In genomic region chr9:63965579-63965981, GRCm38 (mm10) we compare ENCODE assay signal across 8 mouse cellular contexts. TPM values are rescaled to one million over a fixed set of nuclear protein-coding genes. Genes with fewer than 3 reads are reported as not detected.
DNase-seq lines count a peak whose midpoint lies in the region; ATAC-seq and TF ChIP-seq lines count a peak whose summit lies in the region.
"Had no signal": no experiment of that assay in that cellular context is flagged by ENCODE, and none has a peak within 500 bp of the region (broad histone marks: within the 10 kb centered on the region; RNA-seq: fewer than 3 reads in every experiment).

No protein-coding gene starts in this region.

- H3K27me3 ChIP-seq in lung, postnatal 0 days (replicated peaks; ENCODE audit: insufficient read depth, low read length) = no peaks in the 10 kb centered on the region
- H3K27me3 ChIP-seq in forebrain, embryonic 11.5 days (ENCODE audit: control insufficient read depth, insufficient read depth, low read length) = no peaks in the 10 kb centered on the region
- H3K27me3 ChIP-seq in kidney, embryonic 15.5 days = no peaks in the 10 kb centered on the region
- H3K27me3 ChIP-seq in stomach, embryonic 15.5 days (replicated peaks) = no peaks in the 10 kb centered on the region
- H3K27me3 ChIP-seq: limb, embryonic 15.5 days had no signal

- no peaks in the 10 kb centered on the region for H3K9me3 ChIP-seq in lung, postnatal 0 days (ENCODE audit: low read length)
- H3K9me3 ChIP-seq in forebrain, embryonic 11.5 days (ENCODE audit: control insufficient read depth, low read length) = no peaks in the 10 kb centered on the region
- no peaks in the 10 kb centered on the region for H3K9me3 ChIP-seq in kidney, embryonic 15.5 days (replicated peaks)
- no peaks in the 10 kb centered on the region for H3K9me3 ChIP-seq in stomach, embryonic 15.5 days
- H3K9me3 ChIP-seq: limb, embryonic 15.5 days had no signal

- H3K4me1 ChIP-seq in lung, postnatal 0 days (ENCODE audit: insufficient read depth, low read depth, low read length) = peaks cover 39% of the 10 kb centered on the region
- H3K4me1 ChIP-seq in forebrain, embryonic 11.5 days (replicated peaks; ENCODE audit: control insufficient read depth, insufficient read depth, low read length) = peaks cover 16% of the 10 kb centered on the region
- peaks cover 97% of the 10 kb centered on the region for H3K4me1 ChIP-seq in kidney, embryonic 15.5 days
- H3K4me1 ChIP-seq in stomach, embryonic 15.5 days = peaks cover 74% of the 10 kb centered on the region

- peak; percentile 36 for DNase-seq in lung, postnatal 0 days (ENCODE audit: low spot score)
- no peak for DNase-seq in lung, adult 18-20 months
- DNase-seq in forebrain, embryonic 11.5 days (ENCODE audit: low spot score) = no peak
- DNase-seq in urinary bladder, adult 2 months (ENCODE audit: low spot score) = no peak
- no peak for DNase-seq in adrenal gland, postnatal 36 days

- no peak for ATAC-seq in lung, postnatal 0 days
- peak; percentile 30; the same call in 1 of the 2 replicates for ATAC-seq in forebrain, embryonic 11.5 days (replicated peaks; ENCODE audit: low FRiP score)
- ATAC-seq in kidney, embryonic 15.5 days (replicated peaks; ENCODE audit: low FRiP score) = peak; percentile 66
- no peak for ATAC-seq in stomach, embryonic 15.5 days (ENCODE audit: insufficient read depth, low FRiP score, low read depth)

- no peak for TF ChIP-seq EP300 in lung, postnatal 0 days (IDR thresholded peaks at IDR 0.05)

- no peak overlapping the region for H3K9ac ChIP-seq in lung, postnatal 0 days (replicated peaks; ENCODE audit: low read depth)
- no peak overlapping the region for H3K9ac ChIP-seq in forebrain, embryonic 11.5 days (ENCODE audit: low read length)
- no peak overlapping the region for H3K9ac ChIP-seq in kidney, embryonic 15.5 days
- no peak overlapping the region for H3K9ac ChIP-seq in stomach, embryonic 15.5 days
- H3K9ac ChIP-seq: limb, embryonic 15.5 days had no signal

- H3K27ac ChIP-seq in lung, postnatal 0 days (ENCODE audit: low read length) = no peak overlapping the region
- peak overlapping the region; percentile 43; the same call in 1 of the 2 replicates for H3K27ac ChIP-seq in forebrain, embryonic 11.5 days (ENCODE audit: low read depth, low read length)
- peak overlapping the region; percentile 89 for H3K27ac ChIP-seq in kidney, embryonic 15.5 days
- H3K27ac ChIP-seq in stomach, embryonic 15.5 days = peak overlapping the region; percentile 62; the same call in 1 of the 2 replicates
- H3K27ac ChIP-seq: limb, embryonic 15.5 days had no signal

- TF ChIP-seq CTCF in lung, postnatal 0 days (IDR thresholded peaks at IDR 0.05) = no peak; the same call in 1 of the 2 replicates

- H3K4me2 ChIP-seq in lung, postnatal 0 days (replicated peaks; ENCODE audit: low read depth, low read length) = no peak overlapping the region
- no peak overlapping the region for H3K4me2 ChIP-seq in forebrain, embryonic 11.5 days (ENCODE audit: low read depth, low read length, severe bottlenecking)
- H3K4me2 ChIP-seq in kidney, embryonic 15.5 days = peak overlapping the region; percentile 34
- peak overlapping the region; percentile 3; the same call in 1 of the 2 replicates for H3K4me2 ChIP-seq in stomach, embryonic 15.5 days
- H3K4me2 ChIP-seq: limb, embryonic 15.5 days had no signal

- no peak overlapping the region for H3K4me3 ChIP-seq in lung, postnatal 0 days (ENCODE audit: low read depth, low read length)
- no peak overlapping the region for H3K4me3 ChIP-seq in forebrain, embryonic 11.5 days (ENCODE audit: low read depth, low read length)
- H3K4me3 ChIP-seq in kidney, embryonic 15.5 days (replicated peaks) = no peak overlapping the region
- no peak overlapping the region for H3K4me3 ChIP-seq in stomach, embryonic 15.5 days (replicated peaks)
- H3K4me3 ChIP-seq: limb, embryonic 15.5 days had no signal

- H3K36me3 ChIP-seq in lung, postnatal 0 days (ENCODE audit: insufficient read depth, low read length) = no peaks in the 10 kb centered on the region
- no peaks in the 10 kb centered on the region for H3K36me3 ChIP-seq in forebrain, embryonic 11.5 days (ENCODE audit: control insufficient read depth, insufficient read depth, low read length)
- H3K36me3 ChIP-seq in kidney, embryonic 15.5 days = 0 out of 2 replicates have a peak, but pooled peaks cover 2% of the 10 kb centered on the region
- no peaks in the 10 kb centered on the region for H3K36me3 ChIP-seq in stomach, embryonic 15.5 days
- H3K36me3 ChIP-seq: limb, embryonic 15.5 days had no signal

- WGBS in lung, postnatal 0 days = 22% methylated on average over 4 of the region's 4 CpGs
- 17% methylated on average over 4 of the region's 4 CpGs for WGBS in forebrain, embryonic 11.5 days
- 8% methylated on average over 4 of the region's 4 CpGs for WGBS in kidney, embryonic 15.5 days
- 19% methylated on average over 4 of the region's 4 CpGs for WGBS in stomach, embryonic 15.5 days

RNA-seq across cellular contexts. Expression of gene Smad6, which starts 56.3 kb away (rescaled TPM):
- 13.4 and 15.3 TPM in 2 replicates for polyA plus RNA-seq in lung, postnatal 0 days (2015; fragmentation: Nextera tagmentation; extraction: Ambion mirVana)
- 6.5 and 7.4 TPM in 2 replicates for polyA plus RNA-seq in forebrain, embryonic 11.5 days (2014; fragmentation: Nextera tagmentation; extraction: Ambion mirVana)
- polyA plus RNA-seq in kidney, embryonic 15.5 days (2015; fragmentation: Nextera tagmentation; extraction: Ambion mirVana) = 10.6 and 12.3 TPM in 2 replicates
- polyA plus RNA-seq in stomach, embryonic 15.5 days (2015; fragmentation: Nextera tagmentation; extraction: Ambion mirVana) = 10.0 and 10.8 TPM in 2 replicates
- 20.6 and 21.8 TPM in 2 replicates for polyA plus RNA-seq in urinary bladder, adult 2 months (2012; rRNA removed)
- total RNA-seq in adrenal gland, postnatal 36 days (2021) = 10 to 100 TPM in 1 of 2 experiments, 1 to 10 TPM in 1; 6.3 to 12.7 TPM

Comparison
In these comparisons a context has a peak if more than half of its experiments do, and no peak if none do; other contexts are left out.
1. ATAC-seq: peak in forebrain, embryonic 11.5 days (single experiment) and kidney, embryonic 15.5 days (single experiment); none in lung, postnatal 0 days (single experiment) and stomach, embryonic 15.5 days (single experiment).
2. H3K4me2 ChIP-seq: peak in kidney, embryonic 15.5 days (single experiment) and stomach, embryonic 15.5 days (single experiment); none in lung, postnatal 0 days (single experiment) and forebrain, embryonic 11.5 days (single experiment).